Mouse (Mus musculus) intestine, embryonic 14.5 days (tissue): Measurements from ENCODE around the gene Sdk2. TPM values are rescaled to one million over a fixed set of nuclear protein-coding genes. Genes with fewer than 3 reads are reported as not detected.
A peak's percentile ranks its signal among the peaks of the same experiment; 100 is the strongest.

Experiments used
- ATAC-seq: fragments of 200-750 bp; cut with Nextera tagmentation; replicated peaks from 2 replicates; pipeline ENCODE4 v1.8.0; 2017; ENCODE audit warnings: low read depth, moderate number of reproducible peaks, moderate TSS enrichment, moderate library complexity; ENCODE audit not compliant: low FRiP score, low TSS enrichment
- DNase-seq: peaks from one replicate; pipeline ENCODE4 v3.0.0-alpha.2; 2018; ENCODE audit warnings: low spot score
- H3K27ac ChIP-seq: fragments of 300-500 bp; sonication (generic); 2 replicates; pipeline ENCODE4 v1.5.1; 2014; ENCODE audit warnings: low read depth, mild to moderate bottlenecking, control low read depth
- H3K27me3 ChIP-seq: fragments of 300-500 bp; sonication (generic); replicated peaks from 2 replicates; pipeline ENCODE4 v1.6.1; 2014; ENCODE audit warnings: low read length, control low read depth; ENCODE audit not compliant: control insufficient read depth, insufficient read depth
- H3K36me3 ChIP-seq: fragments of 300-500 bp; sonication (generic); 2 replicates; pipeline ENCODE4 v1.6.1; 2014; ENCODE audit warnings: low read length, control low read depth; ENCODE audit not compliant: control insufficient read depth, insufficient read depth
- H3K4me1 ChIP-seq: fragments of 300-500 bp; sonication (generic); replicated peaks from 2 replicates; pipeline ENCODE4 v1.6.1; 2014; ENCODE audit warnings: low read length, control low read depth, mixed read lengths; ENCODE audit not compliant: control insufficient read depth, insufficient read depth
- H3K4me2 ChIP-seq: fragments of 300-500 bp; sonication (generic); 2 replicates; pipeline ENCODE4 v1.6.1; 2014; ENCODE audit warnings: low read length
- H3K4me3 ChIP-seq: fragments of 300-500 bp; sonication (generic); 2 replicates; pipeline ENCODE4 v1.5.1; 2014; ENCODE audit warnings: low read depth, low read length, control low read depth, mixed read lengths
- H3K9ac ChIP-seq: fragments of 300-500 bp; sonication (generic); 2 replicates; pipeline ENCODE4 v1.6.1; 2014; ENCODE audit warnings: mild to moderate bottlenecking, low read length
- H3K9me3 ChIP-seq: fragments of 300-500 bp; sonication (generic); 2 replicates; pipeline ENCODE4 v1.6.1; 2016; ENCODE audit warnings: low read length, control low read depth; ENCODE audit not compliant: control insufficient read depth
- WGBS: fragments of 180-500 bp; shearing (Covaris S2); extraction: QIAGEN DNeasy Blood & Tissue Kit; methylation state at CpG from one replicate; pipeline ENCODE4 v1.1.7; 2014; 5-methylcytosine and 5-hydroxymethylcytosine counted together
- polyA plus RNA-seq: library from polyadenylated mRNA; unstranded; fragments of >200 nt; fragmentation: Nextera tagmentation; extraction: Ambion mirVana; gene quantifications from 2 replicates; pipeline ENCODE4 v1.2.1, GENCODE M21; 2014

Gene Sdk2
- polyA plus RNA-seq, 1 experiment from 2014 or later, result 3.1 TPM

GRCm38 (mm10) chr11:113768356-113768755 lies 298.5 kb downstream of the Sdk2 start:
- WGBS, result 70% methylated on average over 3 of the region's 3 CpGs
- ATAC-seq (no peak), DNase-seq (no peak)
- H3K27ac ChIP-seq, result no peak overlapping the region
- H3K9ac ChIP-seq, result no peak overlapping the region
- peaks cover 27% of the 10 kb centered on the region for H3K4me1 ChIP-seq
- no peaks in the 10 kb centered on the region for H3K36me3 ChIP-seq
- no peak overlapping the region for H3K4me3 ChIP-seq
- H3K9me3 ChIP-seq, result no peaks in the 10 kb centered on the region
- no peaks in the 10 kb centered on the region for H3K27me3 ChIP-seq
- no peak overlapping the region for H3K4me2 ChIP-seq

GRCm38 (mm10) chr11:113767285-113767684 lies 299.6 kb downstream of the Sdk2 start:
- H3K27ac ChIP-seq, result peak overlapping the region; percentile 2; the same call in 1 of the 2 replicates
- H3K4me3 ChIP-seq, result no peak overlapping the region
- H3K9me3 ChIP-seq, result no peaks in the 10 kb centered on the region
- H3K9ac ChIP-seq, result no peak overlapping the region
- H3K4me1 ChIP-seq, result peaks cover 29% of the 10 kb centered on the region
- WGBS, result 47% methylated on average over 8 of the region's 8 CpGs
- H3K36me3 ChIP-seq, result no peaks in the 10 kb centered on the region
- no peak overlapping the region for H3K4me2 ChIP-seq
- H3K27me3 ChIP-seq, result no peaks in the 10 kb centered on the region
- no peak for ATAC-seq
- no peak for DNase-seq

DNA sequence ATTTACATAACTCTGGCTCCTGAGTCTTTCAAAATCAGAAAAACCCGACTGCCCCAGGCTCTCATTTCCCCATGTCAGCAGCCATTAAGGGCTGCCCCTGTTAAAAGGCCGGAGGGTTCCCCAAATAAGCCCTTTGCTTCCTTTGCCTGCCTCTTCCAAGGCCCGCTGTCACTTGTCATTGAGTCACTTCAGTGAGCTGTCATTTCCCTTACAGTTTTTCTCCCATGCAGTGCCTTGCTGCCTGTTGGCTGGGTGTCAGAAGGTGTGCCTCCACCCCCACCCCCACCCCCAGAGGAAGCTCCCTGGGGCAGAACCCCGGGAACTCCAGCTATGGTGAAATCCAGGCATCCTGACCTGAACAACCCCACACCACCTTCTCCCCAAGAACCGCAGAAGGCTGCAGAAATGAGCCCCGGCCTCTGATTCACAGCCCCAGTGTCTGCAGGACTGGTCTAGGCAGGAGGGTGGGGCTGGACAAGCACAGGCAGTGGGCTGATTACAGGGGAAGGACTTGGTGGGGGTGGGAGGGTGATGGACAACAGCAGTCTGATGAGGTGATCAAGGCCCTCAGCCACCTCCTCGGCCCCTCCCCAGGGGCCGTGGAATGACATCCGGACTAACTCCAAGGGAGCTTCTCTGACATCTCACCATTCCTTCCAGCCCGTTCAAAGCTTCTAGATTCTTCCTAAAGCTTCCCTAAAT lies 300.4 kb downstream of the Sdk2 start:
- DNase-seq, result no peak
- Histone ChIP-seq H3K27me3 (no peaks in the 10 kb centered on the region), H3K27ac (peak overlapping the region; percentile 2; the same call in 1 of the 2 replicates), H3K4me1 (peaks cover 29% of the 10 kb centered on the region), H3K36me3 (no peaks in the 10 kb centered on the region), H3K9me3 (no peaks in the 10 kb centered on the region), H3K4me3 (no peak overlapping the region), H3K9ac (no peak overlapping the region), H3K4me2 (no peak overlapping the region)
- peak; percentile 61; the same call in 1 of the 2 replicates for ATAC-seq
- WGBS, result 28% methylated on average over 10 of the region's 10 CpGs

- Histone ChIP-seq H3K27ac (no peak overlapping the region), H3K36me3 (no peaks in the 10 kb centered on the region), H3K9ac (no peak overlapping the region), H3K4me3 (no peak overlapping the region), H3K27me3 (no peaks in the 10 kb centered on the region), H3K4me2 (no peak overlapping the region), H3K4me1 (peaks cover 29% of the 10 kb centered on the region), H3K9me3 (no peaks in the 10 kb centered on the region)
- WGBS, result 81% methylated on average over 6 of the region's 6 CpGs
- no peak for DNase-seq
- no peak for ATAC-seq
Measured at GRCm38 (mm10) chr11:113764132-113764849, 302.6 kb downstream of the Sdk2 start.

- H3K9me3 ChIP-seq, result no peaks in the 10 kb centered on the region
- no peaks in the 10 kb centered on the region for H3K36me3 ChIP-seq
- ATAC-seq, result no peak
- no peak overlapping the region for H3K9ac ChIP-seq
- no peak overlapping the region for H3K4me3 ChIP-seq
- peaks cover 29% of the 10 kb centered on the region for H3K4me1 ChIP-seq
- peak overlapping the region; percentile 31; the same call in 1 of the 2 replicates for H3K4me2 ChIP-seq
- no peaks in the 10 kb centered on the region for H3K27me3 ChIP-seq
- no peak for DNase-seq
- H3K27ac ChIP-seq, result no peak overlapping the region
- 9% methylated on average over 5 of the region's 5 CpGs for WGBS
Measured at GRCm38 (mm10) chr11:113763449-113763848, 303.4 kb downstream of the Sdk2 start.

DNA sequence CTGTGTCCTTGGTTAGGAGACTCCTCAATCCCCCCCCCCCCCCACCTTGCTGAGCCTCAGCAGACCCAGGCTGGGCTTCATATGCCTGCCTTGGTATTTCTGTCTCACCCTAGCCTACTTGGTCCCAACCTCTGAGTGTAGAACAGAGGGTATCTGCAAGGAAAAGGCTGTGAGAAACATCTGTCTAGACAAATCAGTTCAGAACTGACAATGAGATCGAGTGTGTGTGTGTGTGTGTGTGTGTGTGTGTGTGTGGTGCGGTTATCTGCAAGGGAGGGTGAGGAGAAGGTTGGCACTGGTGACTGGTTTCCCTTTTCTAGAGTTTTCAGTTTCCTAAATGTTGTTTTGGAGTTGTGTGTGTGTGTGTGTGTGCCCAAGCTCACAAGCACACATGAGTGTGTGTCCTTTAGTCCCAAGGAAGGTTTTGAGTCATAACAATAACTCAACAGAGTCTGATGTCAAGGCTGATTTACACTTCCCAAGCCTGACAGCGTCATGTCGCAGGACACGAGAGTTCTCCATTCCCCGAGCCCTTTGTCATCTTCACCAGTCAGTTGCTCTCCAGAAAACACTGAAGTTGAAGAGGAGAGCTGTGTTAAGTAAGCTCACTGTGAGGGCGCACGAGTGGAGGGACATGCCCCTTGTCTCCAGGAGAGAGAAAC lies 304.6 kb downstream of the Sdk2 start:
- no peak for ATAC-seq
- Histone ChIP-seq H3K27ac (no peak overlapping the region), H3K9me3 (no peaks in the 10 kb centered on the region), H3K4me3 (no peak overlapping the region), H3K9ac (no peak overlapping the region), H3K4me1 (peaks cover 24% of the 10 kb centered on the region), H3K27me3 (no peaks in the 10 kb centered on the region), H3K36me3 (no peaks in the 10 kb centered on the region), H3K4me2 (no peak overlapping the region)
- no peak for DNase-seq
- 77% methylated on average over 8 of the region's 8 CpGs for WGBS

GRCm38 (mm10) chr11:113761646-113762045 lies 305.2 kb downstream of the Sdk2 start:
- no peak overlapping the region for H3K9ac ChIP-seq
- peaks cover 18% of the 10 kb centered on the region for H3K4me1 ChIP-seq
- no peaks in the 10 kb centered on the region for H3K9me3 ChIP-seq
- DNase-seq, result no peak
- no peak overlapping the region for H3K4me2 ChIP-seq
- H3K36me3 ChIP-seq, result no peaks in the 10 kb centered on the region
- no peak overlapping the region for H3K4me3 ChIP-seq
- no peak overlapping the region for H3K27ac ChIP-seq
- no peaks in the 10 kb centered on the region for H3K27me3 ChIP-seq
- ATAC-seq, result no peak
- WGBS, result 81% methylated on average over 7 of the region's 7 CpGs

- H3K9me3 ChIP-seq, result no peaks in the 10 kb centered on the region
- no peaks in the 10 kb centered on the region for H3K27me3 ChIP-seq
- no peak overlapping the region for H3K9ac ChIP-seq
- H3K4me1 ChIP-seq, result peaks cover 13% of the 10 kb centered on the region
- no peak for ATAC-seq
- WGBS, result 48% methylated on average over 7 of the region's 7 CpGs
- H3K27ac ChIP-seq, result no peak overlapping the region
- no peaks in the 10 kb centered on the region for H3K36me3 ChIP-seq
- no peak overlapping the region for H3K4me3 ChIP-seq
- no peak overlapping the region for H3K4me2 ChIP-seq
- DNase-seq, result no peak
Measured at GRCm38 (mm10) chr11:113760476-113760875, 306.4 kb downstream of the Sdk2 start.
